Mouse (Mus musculus): Measurements from ENCODE around the gene Kctd14.
"Not testable (repeated sequence)": the region's sequence is repeated elsewhere in the genome, so short reads cannot be mapped to it uniquely, and the experiment has no call there.

- TF ChIP-seq CTCF (IDR thresholded peaks at IDR 0.05; ENCODE audit: borderline replicate concordance, insufficient read depth, low read length); POLR2A (IDR thresholded peaks at IDR 0.05; ENCODE audit: low read depth, low read length): not testable (repeated sequence)
These were observed at the start of gene Kctd14 for GRCm38 (mm10) chr7:97451023-97451422.

Data from embryonic fibroblast, embryonic 13.5 days (primary cell).